Mouse (Mus musculus): ENCODE measurements around the gene Myo1d. TPM values are rescaled to one million over a fixed set of nuclear protein-coding genes. Genes with fewer than 3 reads are reported as not detected.
A peak's percentile ranks its signal among the peaks of the same experiment; 100 is the strongest.

Gene Myo1d
- polyA plus RNA-seq, 1 experiment from 2014 or later, result 2.7 TPM

DNA sequence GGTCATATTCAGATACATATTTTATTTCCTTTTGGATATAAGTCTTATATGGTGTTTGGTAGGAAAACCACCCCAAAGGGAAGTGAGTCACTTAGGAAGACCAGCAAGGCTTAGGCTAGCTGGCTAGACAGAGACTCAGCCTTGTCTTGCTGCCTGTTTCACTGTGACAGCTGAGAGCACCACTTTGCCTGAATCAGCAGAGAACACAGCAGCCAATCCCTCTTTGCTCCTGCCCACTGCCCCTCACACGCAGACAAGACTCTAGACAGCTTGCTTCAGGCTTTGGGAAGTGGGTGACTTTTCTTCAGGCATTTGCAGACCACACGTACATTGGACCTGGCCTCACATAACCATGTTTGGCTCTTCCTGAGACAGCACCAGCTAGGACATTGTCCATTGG is 258.7 kb downstream of the Myo1d start:
- 62% methylated on average over 2 of the region's 2 CpGs for WGBS

DNA sequence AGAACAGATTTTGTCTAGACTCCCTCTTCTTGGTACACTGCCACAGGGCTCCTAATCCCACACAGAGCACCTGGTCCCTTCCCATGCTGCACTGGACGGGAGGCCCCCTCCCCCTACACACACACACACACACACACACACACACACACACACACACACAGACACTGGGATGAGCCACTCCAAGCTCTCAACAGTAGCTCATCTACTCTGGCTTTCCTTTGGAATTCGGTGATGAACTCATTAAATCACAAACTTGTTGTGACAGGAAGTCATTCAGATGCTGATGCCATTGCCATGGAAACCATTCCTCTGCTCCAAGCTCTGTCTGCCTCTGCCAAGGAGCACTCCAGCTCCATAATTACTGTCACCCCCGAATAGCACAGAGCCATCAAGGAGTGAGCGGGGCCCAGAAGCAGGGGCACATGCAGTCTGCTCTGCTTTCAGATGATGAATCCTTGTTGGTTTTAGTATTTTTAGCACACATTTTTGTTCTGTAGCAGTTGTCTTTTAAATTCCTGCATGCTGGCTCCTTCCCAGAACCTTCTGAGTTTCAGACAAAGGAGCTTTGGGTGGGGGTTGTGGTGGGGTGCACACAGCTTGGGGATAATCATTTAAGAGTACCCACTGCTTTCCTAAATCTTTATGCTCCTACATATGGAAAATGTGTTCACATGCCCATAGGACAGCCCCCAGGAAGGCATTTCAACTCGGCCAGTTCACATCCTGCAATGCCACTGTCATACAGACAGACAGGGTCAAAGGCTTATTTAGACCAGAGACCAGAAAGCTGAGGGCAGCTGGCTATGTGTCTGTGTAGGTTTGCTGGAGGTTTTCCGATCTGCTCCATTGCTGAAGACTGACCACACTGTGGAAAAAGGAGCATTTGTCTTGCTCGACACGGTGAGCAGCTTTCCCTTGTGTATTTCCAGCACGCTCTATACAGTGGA is 261.1 kb downstream of the Myo1d start:
- no peaks in the 10 kb centered on the region for H3K36me3 ChIP-seq
- H3K4me2 ChIP-seq (replicated peaks), result peak overlapping the region; percentile 25
- no peak overlapping the region for H3K4me3 ChIP-seq
- H3K27ac ChIP-seq (replicated peaks), result peak overlapping the region; percentile 89
- ATAC-seq (ENCODE audit: low FRiP score, low read depth), result peak; percentile 95
- peaks cover 14% of the 10 kb centered on the region for H3K27me3 ChIP-seq
- no peaks in the 10 kb centered on the region for H3K9me3 ChIP-seq
- no peak overlapping the region; the same call in 1 of the 2 replicates for H3K9ac ChIP-seq (replicated peaks)
- H3K4me1 ChIP-seq, result peaks cover 38% of the 10 kb centered on the region
- 17% methylated on average over 9 of the region's 9 CpGs for WGBS

More for the DNA sequence above, 258.7 kb downstream of the Myo1d start:
- ATAC-seq (ENCODE audit: low FRiP score, low read depth), result no peak
- H3K36me3 ChIP-seq, result no peaks in the 10 kb centered on the region
- no peak overlapping the region for H3K27ac ChIP-seq (replicated peaks)
- no peak overlapping the region for H3K4me3 ChIP-seq
- H3K27me3 ChIP-seq, result peaks cover 13% of the 10 kb centered on the region; the same call in 1 of the 2 replicates
- H3K9ac ChIP-seq (replicated peaks), result no peak overlapping the region
- no peak overlapping the region for H3K4me2 ChIP-seq (replicated peaks)
- peaks cover 33% of the 10 kb centered on the region for H3K4me1 ChIP-seq
- no peaks in the 10 kb centered on the region for H3K9me3 ChIP-seq

DNA sequence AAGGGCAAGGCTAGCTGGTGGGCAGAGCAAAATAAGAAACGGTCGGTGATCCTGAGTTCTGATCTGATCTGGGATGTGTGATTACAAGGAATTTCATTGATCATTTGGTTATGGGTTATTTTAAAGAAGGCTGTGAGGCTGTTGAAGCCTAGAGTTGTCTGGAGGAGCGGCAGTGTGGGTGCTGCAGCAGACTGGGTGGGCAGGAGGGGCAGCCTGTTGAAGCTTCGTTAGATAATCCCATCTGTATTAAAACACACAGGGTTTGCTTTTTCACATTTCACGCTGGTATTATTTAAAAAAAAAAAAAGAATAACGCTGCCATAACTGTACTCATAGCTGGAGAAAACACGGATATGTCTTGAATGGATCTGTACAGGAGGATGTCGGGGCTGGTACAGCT is 263.9 kb downstream of the Myo1d start:
- no peak overlapping the region for H3K4me2 ChIP-seq (replicated peaks)
- H3K27ac ChIP-seq (replicated peaks), result no peak overlapping the region
- H3K9ac ChIP-seq (replicated peaks), result no peak overlapping the region
- H3K27me3 ChIP-seq, result peaks cover 14% of the 10 kb centered on the region
- no peak overlapping the region for H3K4me3 ChIP-seq
- H3K36me3 ChIP-seq, result no peaks in the 10 kb centered on the region
- no peaks in the 10 kb centered on the region for H3K9me3 ChIP-seq
- peaks cover 48% of the 10 kb centered on the region for H3K4me1 ChIP-seq
- 80% methylated on average over 8 of the region's 8 CpGs for WGBS
- ATAC-seq (ENCODE audit: low FRiP score, low read depth), result no peak

DNA sequence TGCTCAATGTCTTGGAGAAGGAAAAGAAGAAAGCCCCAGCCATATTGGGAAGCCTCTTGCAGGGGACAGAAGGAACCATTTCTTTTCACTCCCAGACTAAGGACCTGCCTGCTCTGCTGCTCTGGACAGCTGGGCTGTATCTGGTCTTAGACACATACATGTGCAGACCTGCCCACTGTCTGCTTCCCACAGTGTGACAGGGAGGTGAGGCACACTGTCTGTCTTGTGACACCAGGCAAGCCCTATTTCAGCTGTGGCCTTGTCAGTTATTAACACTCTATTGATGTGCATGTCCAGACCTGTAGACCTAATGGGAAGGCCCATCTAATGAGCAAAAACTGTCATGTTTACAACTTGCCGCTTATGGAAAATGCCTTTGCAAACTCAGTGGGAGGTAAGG is 264.5 kb downstream of the Myo1d start:
- ATAC-seq (ENCODE audit: low FRiP score, low read depth), result no peak
- Histone ChIP-seq H3K4me1 (peaks cover 48% of the 10 kb centered on the region), H3K4me3 (no peak overlapping the region), H3K36me3 (no peaks in the 10 kb centered on the region), H3K9ac (replicated peaks) (no peak overlapping the region), H3K27ac (replicated peaks) (no peak overlapping the region), H3K9me3 (no peaks in the 10 kb centered on the region), H3K4me2 (replicated peaks) (no peak overlapping the region), H3K27me3 (peaks cover 19% of the 10 kb centered on the region)
- WGBS, result 54% methylated on average over 1 of the region's 1 CpGs

DNA sequence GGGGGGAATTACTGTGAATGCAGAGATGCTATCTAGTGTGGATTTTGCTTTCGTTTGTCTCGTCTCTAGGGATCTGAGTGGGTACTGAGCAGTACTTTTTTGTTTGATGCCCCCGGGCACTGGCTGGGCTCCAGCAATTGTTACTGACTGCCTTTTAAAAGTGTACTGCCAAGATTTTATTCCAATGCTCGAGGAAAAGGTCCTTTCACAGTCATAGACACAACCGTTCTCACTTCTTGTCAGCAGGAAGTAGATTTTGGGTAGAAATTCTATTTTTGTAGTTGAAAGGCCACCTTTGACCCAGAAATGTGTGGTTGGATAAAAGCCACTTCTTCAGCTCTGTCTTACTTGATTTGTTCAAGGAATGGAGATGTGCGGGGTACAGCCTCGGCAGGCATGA is 266.0 kb downstream of the Myo1d start:
- H3K27me3 ChIP-seq, result peaks cover 19% of the 10 kb centered on the region
- no peak overlapping the region for H3K27ac ChIP-seq (replicated peaks)
- no peak overlapping the region for H3K4me3 ChIP-seq
- H3K9me3 ChIP-seq, result no peaks in the 10 kb centered on the region
- no peak overlapping the region for H3K4me2 ChIP-seq (replicated peaks)
- no peaks in the 10 kb centered on the region for H3K36me3 ChIP-seq
- 67% methylated on average over 7 of the region's 7 CpGs for whole genome bisulfite sequencing
- peaks cover 41% of the 10 kb centered on the region for H3K4me1 ChIP-seq
- ATAC-seq (ENCODE audit: low FRiP score, low read depth), result no peak
- H3K9ac ChIP-seq (replicated peaks), result no peak overlapping the region

DNA sequence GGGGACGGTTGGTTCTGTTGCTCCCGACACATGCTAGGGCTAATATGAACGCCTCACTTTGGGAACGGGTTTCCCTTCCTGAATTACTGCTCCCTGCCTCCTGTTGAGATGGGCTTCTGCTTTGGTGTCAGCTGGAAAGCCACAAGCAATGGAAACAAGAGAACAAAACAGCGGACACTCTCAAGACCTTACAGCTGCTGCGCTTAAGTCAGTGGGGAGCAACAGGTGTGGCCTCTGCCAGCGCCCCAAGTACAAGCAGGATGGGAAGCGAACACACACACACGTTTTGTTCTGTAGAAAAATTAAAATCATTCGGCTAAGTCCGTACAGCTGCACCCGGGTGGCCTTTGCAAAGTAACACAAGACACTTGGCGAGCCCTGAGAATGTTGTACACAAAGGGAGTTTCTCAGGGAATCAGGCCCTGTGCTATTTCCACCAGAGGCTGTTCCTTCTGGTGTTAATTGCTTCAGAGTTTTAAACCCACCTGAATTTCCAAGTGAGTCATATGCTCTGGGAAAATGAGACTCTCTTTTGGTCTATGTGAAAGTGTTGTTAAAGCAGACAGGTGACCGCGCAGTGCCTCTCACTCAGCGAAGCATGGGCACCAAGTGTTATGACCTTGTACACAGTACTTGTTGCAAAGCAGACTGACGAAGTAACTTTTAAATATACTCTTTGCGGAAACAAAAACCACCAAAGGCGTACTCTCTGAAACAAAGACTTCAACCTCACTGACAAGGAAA is 267.3 kb downstream of the Myo1d start:
- no peak for ATAC-seq (ENCODE audit: low FRiP score, low read depth)
- WGBS, result 70% methylated on average over 19 of the region's 19 CpGs
- Histone ChIP-seq H3K4me3 (no peak overlapping the region), H3K27me3 (peaks cover 23% of the 10 kb centered on the region), H3K27ac (replicated peaks) (no peak overlapping the region), H3K9me3 (no peaks in the 10 kb centered on the region), H3K36me3 (no peaks in the 10 kb centered on the region), H3K9ac (replicated peaks) (no peak overlapping the region), H3K4me2 (replicated peaks) (no peak overlapping the region), H3K4me1 (peaks cover 37% of the 10 kb centered on the region)

DNA sequence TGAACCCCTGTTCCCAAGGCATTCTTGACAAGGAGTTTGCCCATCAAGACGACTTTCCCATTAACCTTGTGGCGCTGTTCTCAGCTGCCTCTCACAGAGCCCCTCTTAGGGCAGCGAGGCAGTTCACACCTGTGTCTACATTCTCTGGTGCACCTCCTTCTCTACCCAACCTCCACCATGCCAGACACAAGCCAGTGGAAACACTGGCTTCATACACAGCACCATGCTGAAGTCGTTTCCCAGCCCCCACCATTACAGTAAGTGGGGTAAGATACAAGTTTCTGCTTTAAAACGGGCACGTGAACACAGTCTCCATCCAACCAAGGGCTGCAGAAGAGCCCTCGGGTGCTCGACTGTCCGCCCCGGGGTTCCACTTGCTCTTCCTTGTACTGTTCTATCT is 269.7 kb downstream of the Myo1d start:
- Histone ChIP-seq H3K9me3 (no peaks in the 10 kb centered on the region), H3K36me3 (no peaks in the 10 kb centered on the region), H3K9ac (replicated peaks) (no peak overlapping the region), H3K4me2 (replicated peaks) (no peak overlapping the region), H3K27ac (replicated peaks) (no peak overlapping the region), H3K4me3 (no peak overlapping the region), H3K27me3 (peaks cover 17% of the 10 kb centered on the region), H3K4me1 (peaks cover 40% of the 10 kb centered on the region)
- WGBS, result 86% methylated on average over 10 of the region's 10 CpGs
- ATAC-seq (ENCODE audit: low FRiP score, low read depth), result no peak

DNA sequence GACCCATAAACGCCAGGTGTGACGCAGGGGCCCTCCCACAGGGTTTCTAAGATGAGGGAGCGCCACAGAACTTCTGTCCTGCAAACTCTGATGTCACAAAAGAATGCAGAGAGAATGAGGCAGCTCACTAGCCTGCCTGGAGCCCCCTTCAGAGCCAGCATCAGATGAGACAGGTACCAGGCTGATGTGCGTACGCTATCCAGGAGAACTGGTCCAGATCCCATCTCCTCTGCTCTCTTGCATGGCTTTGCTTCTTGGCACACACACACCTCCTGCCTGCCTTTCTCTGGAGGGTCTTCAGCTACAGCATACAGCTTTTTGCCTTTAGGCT is 270.7 kb downstream of the Myo1d start:
- H3K27ac ChIP-seq (replicated peaks), result peak overlapping the region; percentile 21
- no peak overlapping the region for H3K4me3 ChIP-seq
- H3K9me3 ChIP-seq, result no peaks in the 10 kb centered on the region
- H3K9ac ChIP-seq (replicated peaks), result no peak overlapping the region
- 73% methylated on average over 5 of the region's 5 CpGs for WGBS
- no peaks in the 10 kb centered on the region for H3K36me3 ChIP-seq
- H3K4me2 ChIP-seq (replicated peaks), result no peak overlapping the region
- ATAC-seq (ENCODE audit: low FRiP score, low read depth), result no peak
- peaks cover 47% of the 10 kb centered on the region for H3K4me1 ChIP-seq
- peaks cover 17% of the 10 kb centered on the region for H3K27me3 ChIP-seq

DNA sequence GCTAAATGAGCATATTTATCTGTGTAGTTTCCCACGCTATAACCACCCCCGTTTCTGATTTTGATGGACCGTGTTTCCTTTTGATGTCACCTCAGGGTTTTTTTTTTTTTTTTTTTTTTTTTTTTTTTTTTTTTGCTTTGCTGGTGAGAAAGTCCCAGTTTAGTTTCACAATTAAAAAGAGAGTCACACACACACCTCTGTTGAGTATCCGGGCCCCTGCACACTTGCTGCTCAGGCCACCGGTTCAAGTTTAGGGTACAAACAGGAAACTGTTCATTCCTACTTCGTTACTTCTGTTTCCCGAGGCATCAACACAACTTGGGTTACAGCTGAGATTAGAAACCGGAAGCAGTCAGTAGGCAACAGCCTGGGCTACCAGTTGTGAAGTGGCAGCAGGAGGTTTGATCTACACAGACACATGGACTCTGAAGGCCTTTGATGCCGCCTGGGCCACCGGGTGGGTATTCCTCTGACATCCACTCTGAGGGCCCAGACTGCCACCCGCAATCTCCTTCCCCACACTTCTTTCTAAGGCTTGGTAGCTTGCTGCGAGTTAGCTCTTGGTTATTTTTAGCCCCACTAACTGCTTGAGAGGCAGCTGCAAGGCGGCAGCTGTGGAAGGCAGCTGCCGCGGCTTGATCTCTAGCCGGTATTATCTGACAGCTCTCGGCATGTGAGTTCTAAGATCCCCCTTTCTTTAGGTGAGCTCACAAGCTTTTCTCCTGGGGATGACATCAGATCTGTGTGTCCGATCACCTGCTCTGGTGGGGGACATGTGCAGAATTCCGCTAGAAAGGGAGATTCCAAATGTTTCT is 271.3 kb downstream of the Myo1d start:
- Histone ChIP-seq H3K9me3 (no peaks in the 10 kb centered on the region), H3K9ac (replicated peaks) (0 out of 2 replicates have a peak overlapping the region, but pooled peaks have one; percentile 15), H3K4me3 (no peak overlapping the region), H3K36me3 (no peaks in the 10 kb centered on the region), H3K4me1 (peaks cover 49% of the 10 kb centered on the region), H3K27me3 (peaks cover 17% of the 10 kb centered on the region), H3K27ac (replicated peaks) (peak overlapping the region; percentile 21), H3K4me2 (replicated peaks) (0 out of 2 replicates have a peak overlapping the region, but pooled peaks have one; percentile 5)
- WGBS, result 44% methylated on average over 19 of the region's 19 CpGs
- no peak for ATAC-seq (ENCODE audit: low FRiP score, low read depth)

DNA sequence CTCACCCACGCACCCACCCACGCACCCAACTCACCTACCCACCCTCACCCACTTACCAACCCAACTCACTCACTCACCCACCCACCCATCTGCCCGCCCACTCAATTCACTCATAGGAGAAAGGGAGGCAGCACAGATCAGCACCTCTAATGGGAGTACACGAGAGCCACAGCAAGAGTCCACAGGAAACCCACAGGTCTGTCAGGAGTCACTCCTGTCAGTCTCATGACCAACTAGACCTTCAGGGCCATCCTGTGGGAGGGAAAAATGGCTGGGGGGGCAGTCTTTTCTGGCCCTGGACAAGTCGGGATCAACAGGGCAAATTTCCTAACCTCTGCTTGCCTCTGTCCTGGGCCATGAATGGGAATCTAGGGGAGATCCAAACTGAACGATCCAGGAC is 272.0 kb downstream of the Myo1d start:
- ATAC-seq (ENCODE audit: low FRiP score, low read depth), result no peak
- Histone ChIP-seq H3K27ac (replicated peaks) (no peak overlapping the region), H3K4me2 (replicated peaks) (no peak overlapping the region), H3K4me3 (no peak overlapping the region), H3K4me1 (peaks cover 53% of the 10 kb centered on the region), H3K36me3 (no peaks in the 10 kb centered on the region), H3K27me3 (peaks cover 17% of the 10 kb centered on the region), H3K9me3 (no peaks in the 10 kb centered on the region), H3K9ac (replicated peaks) (no peak overlapping the region)
- 83% methylated on average over 6 of the region's 6 CpGs for WGBS

DNA sequence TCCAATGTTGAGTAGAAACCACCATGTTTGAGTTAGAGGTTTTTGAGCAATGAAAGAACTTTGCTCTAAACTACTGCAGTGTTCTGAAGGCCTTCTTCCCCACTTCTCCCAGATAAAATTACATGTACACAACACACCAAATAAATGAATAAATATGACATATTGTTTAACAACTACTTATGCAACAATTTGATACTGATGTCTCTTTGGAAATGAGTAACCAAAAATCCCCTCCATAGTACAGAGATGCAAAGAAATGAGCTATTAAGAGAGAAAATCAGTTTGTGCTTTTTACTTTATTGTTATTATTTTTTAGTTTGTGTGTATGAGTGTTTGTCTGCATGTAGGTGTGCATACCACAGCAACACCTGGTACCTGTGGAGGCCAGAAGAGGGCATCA is 273.3 kb downstream of the Myo1d start:
- no peak overlapping the region for H3K9ac ChIP-seq (replicated peaks)

More for the DNA sequence above, 273.3 kb downstream of the Myo1d start:
- no peak for ATAC-seq (ENCODE audit: low FRiP score, low read depth)
- H3K27me3 ChIP-seq, result peaks cover 17% of the 10 kb centered on the region
- no peak overlapping the region for H3K4me3 ChIP-seq
- H3K4me1 ChIP-seq, result peaks cover 48% of the 10 kb centered on the region
- H3K36me3 ChIP-seq, result no peaks in the 10 kb centered on the region
- H3K27ac ChIP-seq (replicated peaks), result no peak overlapping the region
- H3K4me2 ChIP-seq (replicated peaks), result no peak overlapping the region
- no peaks in the 10 kb centered on the region for H3K9me3 ChIP-seq
